Mouse (Mus musculus): Measurements from ENCODE around the gene Apba1. TPM values are rescaled to one million over a fixed set of nuclear protein-coding genes. Genes with fewer than 3 reads are reported as not detected.

Apba1 gene
- total and polyA plus RNA-seq, 2 experiments from 2014 or later: 0.36 to 2.4 TPM

DNA sequence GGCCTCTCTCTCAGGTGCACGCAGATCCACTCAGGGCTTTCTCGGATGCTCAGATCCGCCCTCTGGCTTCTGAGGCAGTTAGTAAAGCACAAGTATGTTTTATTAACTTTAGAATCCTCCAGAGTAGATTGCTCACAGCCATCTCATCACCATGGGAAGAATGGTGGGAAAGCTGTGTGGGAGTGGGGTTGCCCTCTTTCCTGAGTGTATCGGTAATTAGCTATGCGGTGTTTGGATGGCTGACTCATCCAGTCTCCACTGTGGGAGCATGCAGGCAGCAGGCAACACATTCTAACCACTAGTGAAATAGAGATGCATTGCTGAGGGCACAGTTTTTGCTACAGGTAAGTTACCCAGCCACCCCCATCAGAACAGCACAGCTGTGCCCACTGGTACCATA, 172.1 kb downstream of the Apba1 start:
- no peak for DNase-seq (ENCODE audit: low spot score)
- Histone ChIP-seq H3K4me1 (ENCODE audit: control insufficient read depth, insufficient read depth) (no peaks in the 10 kb centered on the region), H3K36me3 (replicated peaks; ENCODE audit: control insufficient read depth, insufficient read depth, low read length) (no peaks in the 10 kb centered on the region), H3K27ac (ENCODE audit: low read depth) (no peak overlapping the region), H3K4me2 (ENCODE audit: low read depth, low read length) (no peak overlapping the region), H3K9me3 (replicated peaks; ENCODE audit: control insufficient read depth, low read length) (peaks cover 7% of the 10 kb centered on the region; the same call in 1 of the 2 replicates), H3K4me3 (ENCODE audit: low read depth, low read length) (no peak overlapping the region), H3K27me3 (ENCODE audit: control insufficient read depth, insufficient read depth, low read length) (no peaks in the 10 kb centered on the region), H3K9ac (replicated peaks; ENCODE audit: low read depth, low read length) (no peak overlapping the region)
- TF ChIP-seq CTCF (IDR thresholded peaks at IDR 0.05; ENCODE audit: low read depth) (no peak), EP300 (IDR thresholded peaks at IDR 0.05; ENCODE audit: low read depth) (no peak)
- no peak for ATAC-seq (ENCODE audit: insufficient read depth, low read depth)
- WGBS: 83% methylated on average over 5 of the region's 5 CpGs

GRCm38 (mm10) chr19:23941422-23941949, 182.8 kb downstream of the Apba1 start:
- 86% methylated on average over 12 of the region's 12 CpGs for WGBS

GRCm38 (mm10) chr19:23942886-23943285, 184.2 kb downstream of the Apba1 start:
- no peak for DNase-seq (ENCODE audit: low spot score)
- ATAC-seq (ENCODE audit: insufficient read depth, low read depth): no peak
- Histone ChIP-seq H3K36me3 (replicated peaks; ENCODE audit: control insufficient read depth, insufficient read depth, low read length) (no peaks in the 10 kb centered on the region), H3K27ac (ENCODE audit: low read depth) (no peak overlapping the region), H3K9ac (replicated peaks; ENCODE audit: low read depth, low read length) (no peak overlapping the region), H3K4me2 (ENCODE audit: low read depth, low read length) (no peak overlapping the region), H3K4me1 (ENCODE audit: control insufficient read depth, insufficient read depth) (no peaks in the 10 kb centered on the region), H3K4me3 (ENCODE audit: low read depth, low read length) (no peak overlapping the region), H3K9me3 (replicated peaks; ENCODE audit: control insufficient read depth, low read length) (no peaks in the 10 kb centered on the region), H3K27me3 (ENCODE audit: control insufficient read depth, insufficient read depth, low read length) (no peaks in the 10 kb centered on the region)
- WGBS: 83% methylated on average over 7 of the region's 7 CpGs
- TF ChIP-seq CTCF (IDR thresholded peaks at IDR 0.05; ENCODE audit: low read depth): no peak
- TF ChIP-seq EP300 (IDR thresholded peaks at IDR 0.05; ENCODE audit: low read depth): no peak

More at GRCm38 (mm10) chr19:23941422-23941949, 182.8 kb downstream of the Apba1 start:
- Histone ChIP-seq H3K36me3 (replicated peaks; ENCODE audit: control insufficient read depth, insufficient read depth, low read length) (no peaks in the 10 kb centered on the region), H3K27me3 (ENCODE audit: control insufficient read depth, insufficient read depth, low read length) (no peaks in the 10 kb centered on the region), H3K4me3 (ENCODE audit: low read depth, low read length) (no peak overlapping the region), H3K27ac (ENCODE audit: low read depth) (no peak overlapping the region), H3K9ac (replicated peaks; ENCODE audit: low read depth, low read length) (no peak overlapping the region), H3K4me1 (ENCODE audit: control insufficient read depth, insufficient read depth) (no peaks in the 10 kb centered on the region), H3K4me2 (ENCODE audit: low read depth, low read length) (no peak overlapping the region), H3K9me3 (replicated peaks; ENCODE audit: control insufficient read depth, low read length) (no peaks in the 10 kb centered on the region)
- DNase-seq (ENCODE audit: low spot score) (no peak), ATAC-seq (ENCODE audit: insufficient read depth, low read depth) (no peak)
- no peak for TF ChIP-seq EP300 (IDR thresholded peaks at IDR 0.05; ENCODE audit: low read depth)

DNA sequence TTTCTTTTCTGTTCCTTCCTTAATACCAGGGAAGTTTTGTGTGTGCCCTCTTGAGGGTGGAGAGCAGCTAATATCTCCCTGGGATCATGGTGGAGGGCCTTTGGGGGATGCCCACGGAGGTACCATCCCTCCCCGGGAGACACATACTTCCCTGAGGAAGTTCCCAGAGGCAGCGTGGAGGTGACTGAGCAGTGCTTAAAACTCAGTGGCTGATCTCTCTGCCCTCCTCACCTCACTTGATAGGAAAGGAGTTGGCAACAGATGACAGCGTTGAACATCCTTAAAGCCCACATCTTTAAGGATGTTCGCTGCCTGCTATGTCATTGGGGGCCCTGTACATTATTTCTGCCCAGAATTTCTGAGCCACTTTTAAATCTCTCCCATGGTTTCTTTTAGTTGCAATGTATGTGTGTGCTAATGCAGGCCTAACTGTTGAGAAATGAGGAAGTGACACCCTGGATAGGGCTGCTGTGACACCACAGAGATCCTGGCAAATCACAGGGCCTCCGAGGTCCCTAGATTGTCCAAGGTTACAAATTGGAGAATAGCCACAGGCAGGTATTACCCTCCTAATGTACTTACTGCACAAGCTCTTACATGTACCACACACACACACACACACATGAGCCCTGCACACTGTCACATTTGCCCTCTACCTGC, 187.5 kb downstream of the Apba1 start:
- H3K4me3 ChIP-seq (ENCODE audit: low read depth, low read length): no peak overlapping the region
- no peak overlapping the region for H3K4me2 ChIP-seq (ENCODE audit: low read depth, low read length)
- no peaks in the 10 kb centered on the region for H3K27me3 ChIP-seq (ENCODE audit: control insufficient read depth, insufficient read depth, low read length)
- no peaks in the 10 kb centered on the region for H3K36me3 ChIP-seq (replicated peaks; ENCODE audit: control insufficient read depth, insufficient read depth, low read length)
- H3K9ac ChIP-seq (replicated peaks; ENCODE audit: low read depth, low read length): no peak overlapping the region
- DNase-seq (ENCODE audit: low spot score) (no peak), ATAC-seq (ENCODE audit: insufficient read depth, low read depth) (no peak)
- H3K9me3 ChIP-seq (replicated peaks; ENCODE audit: control insufficient read depth, low read length): no peaks in the 10 kb centered on the region
- TF ChIP-seq EP300 (IDR thresholded peaks at IDR 0.05; ENCODE audit: low read depth): no peak
- no peak for TF ChIP-seq CTCF (IDR thresholded peaks at IDR 0.05; ENCODE audit: low read depth)
- H3K27ac ChIP-seq (ENCODE audit: low read depth): no peak overlapping the region
- no peaks in the 10 kb centered on the region for H3K4me1 ChIP-seq (ENCODE audit: control insufficient read depth, insufficient read depth)
- 77% methylated on average over 6 of the region's 6 CpGs for WGBS

- H3K4me1 ChIP-seq (ENCODE audit: control insufficient read depth, insufficient read depth): no peaks in the 10 kb centered on the region
- H3K27ac ChIP-seq (ENCODE audit: low read depth): no peak overlapping the region
- H3K9ac ChIP-seq (replicated peaks; ENCODE audit: low read depth, low read length): no peak overlapping the region
- H3K9me3 ChIP-seq (replicated peaks; ENCODE audit: control insufficient read depth, low read length): no peaks in the 10 kb centered on the region
- H3K36me3 ChIP-seq (replicated peaks; ENCODE audit: control insufficient read depth, insufficient read depth, low read length): no peaks in the 10 kb centered on the region
- 64% methylated on average over 4 of the region's 4 CpGs for WGBS
- TF ChIP-seq EP300 (IDR thresholded peaks at IDR 0.05; ENCODE audit: low read depth) (no peak), CTCF (IDR thresholded peaks at IDR 0.05; ENCODE audit: low read depth) (no peak)
- no peak overlapping the region for H3K4me2 ChIP-seq (ENCODE audit: low read depth, low read length)
- H3K4me3 ChIP-seq (ENCODE audit: low read depth, low read length): no peak overlapping the region
- no peak for DNase-seq (ENCODE audit: low spot score)
- no peaks in the 10 kb centered on the region for H3K27me3 ChIP-seq (ENCODE audit: control insufficient read depth, insufficient read depth, low read length)
- no peak for ATAC-seq (ENCODE audit: insufficient read depth, low read depth)
Observed at GRCm38 (mm10) chr19:23946751-23947150, 188.1 kb downstream of the Apba1 start.

DNA sequence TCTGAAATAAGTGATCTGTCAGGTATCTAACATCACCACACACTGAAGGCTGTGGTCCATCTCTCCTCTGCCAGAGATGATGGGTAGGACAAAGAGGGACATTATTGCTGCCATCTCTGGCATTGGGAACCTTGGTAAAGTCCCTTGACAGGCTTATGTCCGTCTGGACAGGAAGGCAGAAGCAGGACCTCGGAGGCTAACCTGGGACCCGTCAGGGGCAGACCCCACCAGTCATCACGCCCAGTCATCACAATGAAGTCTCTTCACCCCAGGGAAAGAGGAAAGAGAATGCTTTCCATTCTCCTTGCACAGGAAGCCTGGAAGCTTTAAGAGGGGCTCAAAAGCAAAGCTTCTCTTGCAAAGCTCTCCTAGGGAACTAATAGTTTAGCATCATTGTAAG, 189.2 kb downstream of the Apba1 start:
- Histone ChIP-seq H3K27ac (ENCODE audit: low read depth) (no peak overlapping the region), H3K36me3 (replicated peaks; ENCODE audit: control insufficient read depth, insufficient read depth, low read length) (no peaks in the 10 kb centered on the region), H3K9me3 (replicated peaks; ENCODE audit: control insufficient read depth, low read length) (no peaks in the 10 kb centered on the region), H3K27me3 (ENCODE audit: control insufficient read depth, insufficient read depth, low read length) (no peaks in the 10 kb centered on the region), H3K4me3 (ENCODE audit: low read depth, low read length) (no peak overlapping the region), H3K4me1 (ENCODE audit: control insufficient read depth, insufficient read depth) (no peaks in the 10 kb centered on the region), H3K4me2 (ENCODE audit: low read depth, low read length) (no peak overlapping the region), H3K9ac (replicated peaks; ENCODE audit: low read depth, low read length) (no peak overlapping the region)
- WGBS: 41% methylated on average over 4 of the region's 4 CpGs
- TF ChIP-seq CTCF (IDR thresholded peaks at IDR 0.05; ENCODE audit: low read depth) (no peak), EP300 (IDR thresholded peaks at IDR 0.05; ENCODE audit: low read depth) (no peak)
- ATAC-seq (ENCODE audit: insufficient read depth, low read depth) (no peak), DNase-seq (ENCODE audit: low spot score) (no peak)
